Mouse (Mus musculus) embryonic fibroblast, embryonic 13.5 days (primary cell): ENCODE measurements around the gene Ghr. TPM values are rescaled to one million over a fixed set of nuclear protein-coding genes. Genes with fewer than 3 reads are reported as not detected.
A peak's percentile ranks its signal among the peaks of the same experiment; 100 is the strongest.

Experiments
- H3K27ac ChIP-seq: 2 replicates; pipeline ENCODE4 v1.5.1; 2012; ENCODE audit warnings: low read length, control low read depth, inconsistent platforms; ENCODE audit not compliant: insufficient read depth
- H3K4me1 ChIP-seq: 2 replicates; pipeline ENCODE4 v1.6.1; 2011; ENCODE audit warnings: low read length; ENCODE audit not compliant: control insufficient read depth, insufficient read depth
- H3K4me3 ChIP-seq: 2 replicates; pipeline ENCODE4 v1.5.1; 2011; ENCODE audit warnings: mild to moderate bottlenecking, control low read depth, low read length; ENCODE audit not compliant: insufficient read depth
- CTCF ChIP-seq: IDR thresholded peaks from 2 replicates; pipeline ENCODE4 v1.5.1; 2011; ENCODE audit warnings: mild to moderate bottlenecking, control low read depth, low read length, moderate library complexity, borderline replicate concordance; ENCODE audit not compliant: insufficient read depth
- POLR2A ChIP-seq: IDR thresholded peaks from 2 replicates; pipeline ENCODE4 v1.6.1; 2011; ENCODE audit warnings: low read depth, mild to moderate bottlenecking, control low read depth, low read length, moderate library complexity
- polyA plus RNA-seq: library from polyadenylated mRNA; stranded (reverse); fragments of >200 nt; gene quantifications from 2 replicates; pipeline ENCODE4 v1.2.4, GENCODE M21; 2011; ENCODE audit warnings: low read depth; ENCODE audit not compliant: missing spikeins, insufficient read length

Gene Ghr
- polyA plus RNA-seq, 1 experiment: 118 TPM

DNA sequence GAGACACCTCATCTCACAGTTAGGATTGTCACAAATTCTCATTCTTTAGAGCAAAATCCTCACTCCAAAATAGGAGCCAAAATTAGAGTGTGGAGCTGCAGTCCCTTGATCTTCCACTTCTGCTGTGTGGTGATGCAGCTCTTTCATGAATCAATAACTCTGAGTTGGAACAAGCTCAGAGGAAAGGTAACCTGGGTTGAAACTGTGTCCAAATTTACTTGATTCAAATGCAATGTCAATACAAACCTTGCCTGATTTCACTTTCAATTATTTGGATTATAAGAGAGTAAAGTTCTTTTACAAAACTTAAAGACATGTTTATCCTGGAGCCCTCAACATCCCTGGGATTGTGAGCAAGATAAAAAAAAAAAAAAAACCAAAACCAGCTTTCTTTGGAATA is 260.3 kb downstream of the Ghr start:
- H3K27ac ChIP-seq: no peak overlapping the region
- no peak overlapping the region for H3K4me3 ChIP-seq
- H3K4me1 ChIP-seq: no peaks in the 10 kb centered on the region
- TF ChIP-seq CTCF: no peak
- no peak for TF ChIP-seq POLR2A

DNA sequence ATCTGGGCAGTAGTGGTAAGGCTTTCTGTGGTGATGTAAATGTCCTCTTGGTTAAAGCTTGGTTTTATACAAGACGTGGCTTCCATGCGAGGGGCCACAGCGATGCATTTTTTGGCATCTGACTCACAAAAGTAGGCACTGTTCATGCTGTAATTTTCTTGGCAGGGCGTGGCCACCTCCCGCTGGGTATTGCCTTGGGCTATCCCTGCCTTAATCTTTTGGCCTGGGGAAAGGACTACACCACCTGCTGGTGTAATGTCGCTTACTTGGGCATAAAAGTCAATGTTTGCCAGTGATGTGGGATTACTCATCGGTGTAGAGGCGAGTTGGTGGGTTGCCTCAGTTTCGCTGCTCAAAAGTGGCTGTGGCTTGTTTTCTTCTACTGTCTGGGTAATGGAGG is 263.4 kb downstream of the Ghr start:
- H3K4me1 ChIP-seq: no peaks in the 10 kb centered on the region

DNA sequence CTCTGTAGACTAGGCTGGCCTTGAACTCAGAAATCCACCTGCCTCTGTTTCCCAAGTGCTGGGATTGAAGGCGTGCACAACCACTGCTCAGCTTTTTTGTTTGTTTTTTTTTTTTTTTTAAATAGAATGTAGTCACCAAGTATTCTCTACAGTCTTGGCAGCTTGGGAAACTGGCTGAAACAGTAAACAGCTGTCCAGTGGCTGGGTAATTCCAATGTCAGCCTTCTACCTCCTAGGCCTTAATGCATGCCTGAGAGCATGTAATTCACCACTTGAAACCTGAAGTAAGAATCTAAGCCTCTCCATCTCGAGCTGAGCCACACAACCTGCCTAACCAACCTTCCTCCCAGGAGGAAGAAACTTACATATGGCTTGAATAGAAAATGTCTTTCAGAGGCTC is 266.7 kb downstream of the Ghr start:
- TF ChIP-seq CTCF: no peak
- TF ChIP-seq POLR2A: no peak
- Histone ChIP-seq H3K27ac (no peak overlapping the region), H3K4me3 (no peak overlapping the region), H3K4me1 (no peaks in the 10 kb centered on the region)

More for the DNA sequence above, 263.4 kb downstream of the Ghr start:
- Histone ChIP-seq H3K27ac (no peak overlapping the region), H3K4me3 (no peak overlapping the region)
- no peak for TF ChIP-seq POLR2A
- no peak for TF ChIP-seq CTCF

DNA sequence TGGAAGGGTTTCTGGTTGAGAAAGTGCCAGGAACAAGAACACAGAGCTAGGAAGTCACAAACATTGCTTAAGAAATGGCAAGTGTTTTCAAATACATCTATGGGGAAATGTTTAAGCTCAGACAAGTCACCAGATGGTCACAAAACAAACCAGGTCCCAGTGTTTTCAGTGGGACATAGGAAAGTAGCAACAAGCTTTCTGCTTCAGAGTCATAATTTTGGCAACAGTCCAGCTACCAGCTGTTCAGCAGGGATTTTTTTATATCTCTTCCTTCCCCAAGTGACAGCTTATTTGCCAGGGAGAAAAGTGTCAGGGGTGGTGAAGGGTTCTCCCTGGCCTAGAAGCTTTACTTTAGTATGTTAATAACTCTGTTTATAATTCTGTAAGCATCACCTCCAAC is 270.4 kb downstream of the Ghr start:
- Histone ChIP-seq H3K27ac (no peak overlapping the region), H3K4me1 (no peaks in the 10 kb centered on the region), H3K4me3 (no peak overlapping the region)
- TF ChIP-seq CTCF: no peak
- TF ChIP-seq POLR2A: no peak

DNA sequence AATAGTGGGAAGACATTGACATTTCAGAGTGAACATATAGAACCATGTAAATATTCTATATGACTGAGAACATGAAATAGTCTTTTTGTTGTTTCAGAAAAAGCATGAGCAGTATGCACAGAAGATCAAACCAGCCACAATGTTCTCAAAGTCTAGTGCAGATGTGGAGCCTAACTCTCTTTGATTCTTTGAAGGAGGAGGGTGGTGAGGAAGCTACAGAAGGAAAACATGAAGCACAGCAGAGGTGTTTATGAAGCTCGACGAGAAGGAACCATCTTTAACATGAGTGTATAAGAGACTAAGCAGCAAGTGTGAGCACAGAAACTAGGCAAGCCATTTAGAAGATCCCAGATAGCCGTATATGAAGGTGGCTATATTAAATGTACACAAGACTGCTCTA is 273.4 kb downstream of the Ghr start:
- no peaks in the 10 kb centered on the region for H3K4me1 ChIP-seq
- no peak overlapping the region for H3K27ac ChIP-seq
- no peak overlapping the region for H3K4me3 ChIP-seq
- no peak for TF ChIP-seq CTCF
- no peak for TF ChIP-seq POLR2A

DNA sequence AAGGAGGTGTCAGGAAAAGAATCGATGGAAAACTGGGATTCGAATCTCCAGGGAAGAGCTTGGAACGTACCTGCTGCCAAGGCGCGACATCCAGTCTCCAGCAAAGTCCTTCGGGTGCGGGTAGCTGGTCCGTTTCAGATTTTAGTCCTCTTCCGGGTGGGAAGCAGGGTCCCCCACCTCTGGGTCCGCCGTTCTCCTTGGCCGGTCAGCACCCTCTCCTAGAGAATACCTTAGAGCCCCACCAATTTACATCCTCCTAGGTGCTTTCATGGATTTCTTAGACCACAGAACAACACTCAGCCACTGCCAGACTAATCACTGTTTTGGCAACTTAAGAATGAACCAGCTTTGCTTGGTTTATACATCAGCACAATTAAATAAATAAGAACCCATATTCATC is 279.9 kb downstream of the Ghr start, which contains the start of gene Ccdc152:
Gene Ccdc152, minus strand, starts transcription at position 101 of the 400 bp plus-strand sequence.
- no peak within 1 kb of the TSS for H3K4me3 ChIP-seq
- no peak for TF ChIP-seq POLR2A
- TF ChIP-seq CTCF: no peak
- H3K27ac ChIP-seq: no peak within 1 kb of the TSS
- H3K4me1 ChIP-seq: peaks cover 5% of the 10 kb centered on the region; the same call in 1 of the 2 replicates

DNA sequence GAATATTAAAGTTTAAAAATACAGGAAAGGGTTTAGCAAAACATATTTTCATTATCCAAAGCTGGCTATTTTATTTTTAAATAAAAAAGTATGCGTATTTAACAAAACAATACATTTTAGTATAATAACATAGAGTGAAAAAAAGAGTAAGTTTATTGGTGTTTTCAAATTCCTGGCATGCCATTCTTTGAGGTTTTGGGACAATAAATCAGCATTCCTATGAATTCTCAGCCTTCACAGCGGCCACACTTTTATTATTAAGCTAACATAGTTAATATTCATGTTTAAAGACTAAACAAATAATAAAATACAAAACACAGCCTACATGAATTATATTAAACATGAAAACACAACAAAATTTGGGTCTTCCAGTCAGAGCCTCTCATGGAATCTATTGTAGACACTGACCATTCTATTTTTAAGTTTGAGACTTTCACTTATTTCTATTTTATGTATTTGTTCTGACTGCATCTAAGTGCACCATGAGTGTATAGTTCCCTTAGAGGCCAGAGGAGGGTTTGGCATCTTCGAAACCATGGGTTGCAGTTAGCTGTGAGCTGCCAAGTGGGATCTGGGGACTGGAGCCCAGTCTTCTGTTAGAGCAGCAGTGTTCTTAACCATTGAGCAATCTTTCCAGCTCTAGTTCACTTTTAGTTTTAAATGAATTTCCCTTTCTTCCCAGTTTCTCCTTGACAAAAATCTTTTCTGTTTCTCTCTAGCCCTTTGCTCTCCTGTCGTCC is 282.8 kb downstream of the Ghr start:
- TF ChIP-seq CTCF (no peak), POLR2A (no peak)
- Histone ChIP-seq H3K4me1 (peaks cover 5% of the 10 kb centered on the region; the same call in 1 of the 2 replicates), H3K4me3 (no peak overlapping the region), H3K27ac (peak overlapping the region; percentile 32)

DNA sequence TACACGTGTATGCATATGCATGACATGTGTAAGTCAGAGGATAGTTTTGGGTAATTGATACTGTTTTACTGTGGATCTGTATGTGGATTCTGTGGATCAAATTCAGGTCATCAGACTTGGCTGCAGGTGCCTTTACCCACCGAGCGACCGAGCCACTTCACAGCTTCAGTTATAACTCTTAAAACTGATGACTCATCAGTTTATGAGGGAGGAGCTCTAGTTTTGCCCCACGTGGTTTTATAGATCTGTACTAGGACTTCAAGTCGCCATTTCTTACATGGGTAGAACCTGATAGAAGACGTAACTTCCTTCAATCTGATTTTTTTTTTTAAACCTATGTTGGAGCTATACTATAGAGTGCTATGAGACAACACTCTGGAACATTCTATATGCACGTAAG is 285.7 kb downstream of the Ghr start:
- H3K27ac ChIP-seq: no peak overlapping the region
- TF ChIP-seq CTCF (no peak), POLR2A (no peak)
- no peak overlapping the region for H3K4me3 ChIP-seq
- H3K4me1 ChIP-seq: peaks cover 5% of the 10 kb centered on the region; the same call in 1 of the 2 replicates

DNA sequence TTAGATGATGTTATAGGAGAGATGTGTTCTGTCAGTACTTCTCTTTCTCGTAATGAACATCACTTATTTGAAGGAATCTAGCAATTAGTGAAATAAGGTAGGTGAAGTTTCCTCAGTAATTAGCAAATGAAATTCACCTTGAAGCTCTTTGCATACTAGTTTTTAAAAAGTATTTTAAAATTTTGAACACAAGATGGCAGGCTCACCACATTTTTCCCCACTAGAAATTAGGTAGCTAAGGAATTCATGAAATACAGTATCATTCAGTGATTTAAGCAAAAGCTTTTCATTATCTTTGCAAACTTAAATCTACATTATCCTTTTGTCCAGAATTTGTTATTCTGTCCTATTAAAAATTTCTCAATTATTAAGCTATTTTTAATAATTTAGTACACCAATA is 287.3 kb downstream of the Ghr start:
- H3K27ac ChIP-seq: no peak overlapping the region
- TF ChIP-seq CTCF (no peak), POLR2A (no peak)
- no peak overlapping the region for H3K4me3 ChIP-seq
- H3K4me1 ChIP-seq: peaks cover 5% of the 10 kb centered on the region; the same call in 1 of the 2 replicates

DNA sequence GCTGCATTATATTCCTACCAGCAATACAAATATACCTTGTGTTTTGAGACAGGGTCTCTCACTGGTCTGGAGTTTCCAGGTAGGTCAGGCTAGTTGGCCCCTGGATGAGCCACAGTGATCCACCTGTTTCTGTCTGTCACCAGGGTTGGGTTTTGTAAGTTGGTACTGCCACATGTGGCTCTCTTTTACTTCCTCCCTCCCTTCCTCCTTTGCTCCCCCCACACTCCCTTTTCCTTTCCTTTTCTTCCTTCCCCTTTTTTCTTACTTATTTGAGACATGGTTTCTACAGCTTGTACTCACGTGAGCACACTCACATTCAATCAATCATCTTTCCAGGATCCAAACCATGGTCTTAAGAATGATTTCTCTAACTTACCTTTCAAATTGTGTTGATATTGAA is 289.8 kb downstream of the Ghr start:
- no peaks in the 10 kb centered on the region for H3K4me1 ChIP-seq
- TF ChIP-seq POLR2A: no peak
- TF ChIP-seq CTCF: no peak
- H3K27ac ChIP-seq: no peak overlapping the region
- no peak overlapping the region for H3K4me3 ChIP-seq
